Mouse (Mus musculus) thymus, postnatal 0 days (tissue): ENCODE measurements around the gene Bcl2l14. TPM values are rescaled to one million over a fixed set of nuclear protein-coding genes. Genes with fewer than 3 reads are reported as not detected.
A peak's percentile ranks its signal among the peaks of the same experiment; 100 is the strongest.

ENCODE experiments used
- DNase-seq: peaks from one replicate; pipeline ENCODE4 v3.0.0-alpha.2; 2015; ENCODE audit warnings: low spot score
- polyA plus RNA-seq: library from polyadenylated mRNA; unstranded; fragments of >200 nt; fragmentation: Nextera tagmentation; extraction: Ambion mirVana; gene quantifications from 2 replicates; pipeline ENCODE4 v1.2.1, GENCODE M21; 2015

The Bcl2l14 gene
- 13.9 and 15.0 TPM in 2 replicates for polyA plus RNA-seq

DNA sequence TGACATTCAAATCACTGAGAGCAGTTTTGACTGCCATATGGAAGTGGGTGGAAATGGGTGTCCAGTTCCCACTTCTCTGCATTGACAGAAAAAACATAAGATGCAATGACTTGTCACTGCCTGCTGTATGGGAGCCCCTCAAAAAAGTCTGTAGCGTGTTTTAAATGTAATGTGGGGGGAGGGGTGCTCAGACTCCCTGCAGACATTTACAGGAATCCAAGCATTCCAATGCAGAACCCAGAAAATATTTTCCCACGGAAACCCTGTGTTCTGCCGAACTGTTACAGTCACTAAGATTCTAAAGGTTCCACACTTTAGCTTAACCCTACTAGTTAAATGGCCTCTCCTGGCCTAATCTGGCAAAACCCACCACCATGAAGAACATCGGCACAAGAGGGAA lies at the start of gene Bcl2l14:
Gene Bcl2l14, plus strand, starts transcription at position 301 of the 400 bp plus-strand sequence.
- no peak for DNase-seq

DNA sequence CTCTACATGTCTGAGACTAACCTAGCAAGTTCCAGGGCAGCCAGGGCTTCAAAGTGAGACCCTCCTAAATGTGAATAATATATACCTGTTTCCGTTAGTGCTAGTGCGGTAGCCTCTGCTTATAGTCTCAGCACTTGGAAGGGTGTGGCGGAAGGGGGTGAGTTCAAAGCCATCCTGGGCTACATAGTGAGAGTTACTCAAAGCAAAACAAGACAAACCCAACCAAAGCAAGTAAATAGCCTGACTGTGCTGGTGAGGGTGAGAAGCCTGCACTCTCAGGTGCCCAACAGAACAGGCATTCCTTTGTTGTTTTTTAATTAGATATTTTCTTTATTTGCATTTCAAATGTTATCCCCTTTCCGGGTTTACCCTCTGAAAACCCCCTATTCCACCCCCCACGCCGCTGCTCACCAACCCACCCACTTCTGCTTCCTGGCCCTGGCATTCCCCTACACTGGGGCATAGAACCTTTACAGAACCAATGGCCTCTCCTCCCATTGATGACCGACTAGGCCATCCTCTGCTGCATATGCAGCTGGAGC lies 47.5 kb upstream of the Bcl2l14 start:
- no peak for DNase-seq

DNA sequence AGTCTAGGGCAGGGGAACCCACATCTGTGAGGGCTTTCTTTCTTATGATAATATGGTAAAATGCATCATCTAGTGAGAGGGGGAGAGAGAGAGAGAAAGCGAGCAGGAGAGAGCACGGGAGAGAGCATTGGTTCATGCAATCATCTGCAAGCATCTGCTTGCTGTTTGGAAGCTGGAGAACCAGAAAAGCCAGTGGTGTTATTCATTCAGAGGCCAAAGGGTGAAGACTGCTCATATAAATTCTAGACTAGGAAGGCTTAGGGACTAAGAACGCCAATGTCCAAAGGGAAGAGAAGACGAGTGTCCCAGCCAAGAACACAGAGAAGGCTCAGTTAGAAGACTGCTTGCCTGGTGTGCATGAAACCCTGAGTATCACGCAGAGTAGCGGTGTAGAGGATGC lies 43.2 kb upstream of the Bcl2l14 start:
- DNase-seq = no peak

DNA sequence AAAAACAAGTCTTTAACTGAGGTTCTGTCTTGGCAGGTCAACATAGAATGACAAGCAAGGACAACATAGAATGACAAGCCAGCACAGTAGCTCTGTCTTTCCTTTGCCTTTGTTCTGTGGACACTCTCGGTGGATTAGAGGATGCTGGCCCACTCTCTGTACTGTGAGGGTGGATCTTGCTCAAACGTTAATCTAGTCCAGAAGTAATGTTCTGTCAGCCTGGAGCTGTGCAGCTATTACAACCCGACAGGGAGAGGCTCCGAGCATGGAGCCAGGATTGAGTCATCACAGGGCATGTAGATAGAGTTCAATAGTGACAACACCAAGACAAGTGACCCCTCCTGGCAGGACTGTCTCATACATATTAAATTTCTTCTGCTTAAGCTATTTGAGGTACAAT lies 42.4 kb upstream of the Bcl2l14 start:
- no peak for DNase-seq

DNA sequence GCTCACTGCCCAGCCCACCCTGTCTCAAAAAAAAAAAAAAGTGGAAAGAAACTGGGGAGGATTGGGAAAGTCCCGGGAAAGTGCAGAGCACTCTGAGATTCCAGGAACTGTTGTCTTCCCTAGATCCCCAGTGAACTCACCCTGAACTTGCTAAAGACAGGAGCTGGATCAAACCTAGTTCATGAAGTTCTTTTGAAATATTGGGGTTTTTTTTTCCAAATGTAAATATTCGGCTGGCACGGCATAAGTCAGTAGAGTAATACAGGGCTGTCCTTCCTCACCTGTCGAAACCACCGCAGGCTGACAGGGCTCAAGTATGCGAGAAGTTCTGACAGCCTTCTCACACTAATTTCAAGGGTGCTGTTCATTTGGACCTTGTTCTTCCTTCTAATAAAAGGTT lies 38.5 kb upstream of the Bcl2l14 start:
- no peak for DNase-seq

DNA sequence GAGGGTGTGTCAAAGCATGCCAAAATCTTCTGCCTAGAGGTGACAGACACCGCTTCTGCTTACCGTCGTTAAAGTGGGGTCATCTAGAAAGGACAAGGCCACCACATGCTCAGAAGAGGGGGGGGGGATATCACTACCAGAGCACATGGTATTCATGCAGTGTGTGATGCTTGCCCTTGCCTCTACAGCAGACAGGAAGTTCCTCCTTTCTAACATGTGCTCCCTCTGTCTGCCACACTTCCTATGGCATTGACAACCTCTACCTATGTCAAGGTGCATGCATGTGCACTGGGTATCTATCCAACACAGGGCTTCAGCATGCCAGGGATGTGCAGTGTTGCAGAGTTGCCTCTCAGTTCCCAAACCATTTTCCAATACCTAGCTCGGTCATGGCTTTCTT lies 36.0 kb upstream of the Bcl2l14 start:
- DNase-seq = no peak

DNA sequence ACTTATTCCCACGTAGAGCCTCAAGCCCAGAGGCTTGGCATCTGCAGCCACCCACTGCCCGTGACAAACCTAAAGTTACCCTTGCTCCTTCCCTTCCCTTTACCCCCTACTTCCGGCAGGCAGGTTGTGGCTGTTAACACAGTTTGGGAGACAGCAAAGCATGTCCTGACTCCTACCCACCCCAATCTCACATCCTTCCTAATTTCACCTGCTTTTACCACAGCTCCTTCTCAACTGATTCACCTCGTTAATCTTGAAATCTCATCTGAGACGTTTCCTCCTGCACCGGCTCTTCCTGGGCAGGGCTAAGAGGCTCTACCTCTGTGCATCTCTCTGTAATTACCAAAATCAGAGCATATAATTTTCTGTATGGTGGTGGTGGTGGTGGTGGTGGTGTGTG lies 31.5 kb upstream of the Bcl2l14 start:
- DNase-seq = peak; percentile 26

DNA sequence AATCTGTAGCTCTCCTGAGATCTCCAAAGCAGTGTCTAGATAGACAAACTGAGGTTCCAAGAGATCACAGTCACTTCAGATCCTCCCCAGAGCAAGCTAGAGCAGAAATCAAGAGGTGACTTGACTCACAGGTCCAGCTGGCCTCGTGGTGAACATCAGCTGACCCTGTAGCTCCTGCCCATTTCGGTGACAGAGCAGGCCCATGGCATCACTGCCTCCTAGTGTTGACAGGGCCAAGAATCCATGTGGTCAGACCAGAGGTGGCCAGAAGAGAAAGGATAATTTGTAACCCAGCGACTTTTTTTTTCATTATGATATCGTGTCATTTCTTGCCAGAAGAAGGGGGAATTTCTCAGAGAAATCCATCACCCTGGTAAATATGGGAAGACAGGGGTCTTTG lies 30.2 kb upstream of the Bcl2l14 start:
- no peak for DNase-seq

DNA sequence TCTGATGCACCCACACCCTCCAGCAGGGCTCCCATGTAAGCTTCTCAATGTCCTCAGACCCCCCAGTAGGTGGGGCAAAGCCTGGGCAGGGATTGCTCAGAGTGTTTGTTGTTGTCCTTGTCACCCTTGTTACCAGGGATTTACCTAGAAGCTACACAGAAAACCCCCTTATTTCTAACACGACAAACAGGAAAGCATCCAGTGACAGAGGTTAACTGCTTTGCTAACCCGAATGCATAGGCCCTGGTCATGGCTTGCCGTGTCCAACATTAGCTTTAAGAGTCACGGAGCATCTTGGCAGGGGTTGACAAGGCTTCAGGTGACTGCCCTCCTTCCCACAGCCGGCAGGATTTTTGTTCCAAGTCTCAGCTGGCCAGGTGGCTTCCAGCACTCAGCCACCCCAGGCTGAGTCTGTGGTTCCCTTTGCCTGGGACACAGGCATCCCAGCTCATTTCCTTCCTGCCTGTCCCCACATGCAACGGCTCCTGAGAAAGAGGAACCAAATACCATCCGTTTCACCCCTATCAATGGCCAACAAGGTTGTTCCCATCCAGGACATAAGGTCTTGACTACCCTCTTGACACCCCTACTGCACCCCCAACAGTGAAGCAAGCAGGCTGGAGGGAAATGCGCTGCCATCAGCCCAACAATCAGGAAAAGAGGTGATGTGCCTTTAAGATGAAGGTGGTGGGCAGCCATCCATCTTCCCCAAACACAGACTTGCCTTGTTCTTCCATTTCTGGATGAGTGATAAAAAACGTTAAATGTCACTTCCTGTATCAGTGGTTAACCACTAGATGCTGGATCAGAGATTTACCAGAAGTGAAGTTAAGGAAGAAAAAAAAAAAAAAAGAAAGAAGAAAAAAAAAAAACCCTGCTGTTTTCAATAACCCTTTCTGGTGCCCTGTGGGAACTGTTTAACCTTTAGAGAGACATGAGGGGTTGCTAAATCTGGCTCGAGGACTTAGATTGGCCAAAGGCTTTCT lies 29.5 kb upstream of the Bcl2l14 start:
- DNase-seq = peak; percentile 23

DNA sequence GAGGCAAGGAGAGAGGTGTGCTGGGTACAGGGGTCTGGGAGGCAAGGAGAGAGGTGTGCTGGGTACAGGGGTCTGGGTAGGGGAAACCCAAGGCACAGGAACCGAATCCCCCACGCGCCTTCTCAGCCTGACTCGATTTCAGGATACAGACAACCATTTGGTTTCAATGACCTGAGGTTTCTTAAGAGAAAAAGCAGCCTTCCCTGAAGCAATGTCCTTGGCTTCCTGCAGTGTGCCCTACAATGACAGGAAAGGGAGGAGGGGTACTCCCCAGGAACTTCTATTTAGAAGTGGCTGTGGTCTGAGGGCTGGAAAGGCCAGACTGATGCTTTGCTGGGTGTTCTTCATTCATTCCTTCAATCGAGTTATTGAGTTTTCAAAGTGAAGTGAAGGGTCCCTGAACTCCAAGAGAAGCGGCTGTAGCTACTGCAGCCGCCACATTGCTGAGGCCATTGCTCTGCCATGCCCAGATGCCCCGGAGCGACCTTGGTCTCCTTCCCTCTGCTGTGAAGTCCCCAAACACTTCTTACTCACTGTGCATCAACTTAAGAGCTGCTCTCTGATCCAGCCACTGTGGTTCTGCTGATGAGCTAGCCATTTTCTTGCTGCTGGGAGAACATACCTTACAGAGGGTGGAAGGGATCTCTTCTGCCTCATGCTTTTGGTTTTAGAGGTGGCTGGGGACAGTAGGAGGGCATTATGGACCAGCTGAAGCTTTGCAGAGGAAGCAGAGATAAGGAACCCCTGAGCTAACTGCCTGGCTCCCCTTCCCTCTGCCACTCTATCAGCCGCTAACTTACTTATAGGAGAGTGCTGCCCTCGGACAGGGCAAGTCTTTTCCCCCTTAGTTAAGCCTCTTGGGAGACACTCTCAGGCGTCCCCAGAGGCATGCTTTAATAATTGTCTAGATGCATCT lies 28.5 kb upstream of the Bcl2l14 start:
- DNase-seq = no peak

DNA sequence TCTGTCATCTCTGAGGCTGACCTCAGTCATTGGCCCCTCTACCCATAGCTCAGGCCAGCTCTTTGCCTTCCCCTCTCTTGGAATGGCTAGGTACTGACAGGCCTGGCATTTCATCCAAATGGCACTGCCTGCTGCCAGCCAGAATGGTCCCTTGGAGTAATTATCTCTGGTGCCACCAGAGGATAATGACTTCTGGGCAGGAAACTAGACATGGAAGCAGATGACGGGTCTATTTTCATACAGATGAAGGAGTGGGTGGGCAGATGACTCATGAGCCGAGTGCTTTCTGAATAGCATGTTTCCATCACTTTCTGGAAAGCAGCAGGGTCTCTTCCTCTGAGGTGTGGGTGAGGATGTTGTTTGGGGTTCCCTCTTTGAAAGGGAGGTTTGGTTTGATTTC lies 23.2 kb upstream of the Bcl2l14 start:
- DNase-seq = no peak

DNA sequence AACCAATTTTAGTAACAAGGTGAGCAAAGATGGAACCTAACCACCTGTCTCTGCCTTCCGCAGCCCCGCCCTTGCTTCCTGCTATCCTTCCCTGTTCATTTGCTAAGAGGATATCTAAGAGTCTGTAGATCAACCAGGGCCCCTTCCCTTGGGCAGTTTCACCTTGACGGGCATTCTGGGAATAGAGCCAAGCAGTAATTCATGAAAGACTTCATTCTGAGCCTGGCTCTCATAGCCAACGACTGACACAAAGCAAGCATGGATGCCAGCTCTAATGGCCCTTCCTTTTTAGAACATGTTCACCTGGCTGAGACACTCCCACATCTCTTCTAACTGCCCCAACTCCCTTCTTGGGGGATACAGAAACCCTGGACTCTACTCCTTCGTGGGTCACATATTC lies 18.9 kb upstream of the Bcl2l14 start:
- no peak for DNase-seq

DNA sequence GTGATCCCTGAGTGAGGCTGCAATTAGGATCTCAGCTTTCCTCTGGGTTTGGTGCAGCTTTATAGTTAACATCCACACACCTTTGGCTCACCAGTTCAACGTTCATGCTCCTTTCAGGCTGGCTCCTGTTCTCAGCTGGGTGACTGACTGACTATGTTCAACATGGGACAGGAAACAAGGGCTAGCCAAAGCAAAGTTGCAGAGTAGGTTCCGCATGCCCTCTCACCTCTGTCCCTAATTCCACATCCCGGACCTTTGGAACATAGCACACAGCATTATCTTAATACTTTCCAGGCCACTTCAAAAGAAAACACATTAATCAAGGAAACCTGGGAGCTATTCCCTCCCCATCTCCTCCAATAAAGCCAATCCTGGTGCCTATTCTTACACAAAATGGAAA lies 18.3 kb upstream of the Bcl2l14 start:
- no peak for DNase-seq

DNA sequence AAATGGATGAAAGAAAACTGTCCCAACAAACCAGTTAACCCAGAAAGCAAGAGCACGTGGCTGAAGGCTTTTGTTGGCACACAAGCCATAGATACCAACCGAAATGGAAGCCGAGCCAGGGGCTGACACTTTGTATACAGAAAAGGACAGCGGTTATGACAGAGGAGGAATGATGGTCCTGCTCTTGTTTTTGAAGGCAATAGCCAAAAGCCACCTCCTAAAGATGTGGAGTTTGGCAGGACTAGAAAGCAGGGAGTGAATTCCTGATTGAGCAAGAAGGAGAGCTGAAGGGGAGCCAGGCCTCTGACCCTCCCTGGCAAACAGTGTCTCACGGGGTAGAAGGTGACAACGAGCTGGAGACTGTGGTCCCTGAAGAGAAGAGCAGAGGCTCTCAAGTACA lies 14.7 kb upstream of the Bcl2l14 start:
- no peak for DNase-seq

DNA sequence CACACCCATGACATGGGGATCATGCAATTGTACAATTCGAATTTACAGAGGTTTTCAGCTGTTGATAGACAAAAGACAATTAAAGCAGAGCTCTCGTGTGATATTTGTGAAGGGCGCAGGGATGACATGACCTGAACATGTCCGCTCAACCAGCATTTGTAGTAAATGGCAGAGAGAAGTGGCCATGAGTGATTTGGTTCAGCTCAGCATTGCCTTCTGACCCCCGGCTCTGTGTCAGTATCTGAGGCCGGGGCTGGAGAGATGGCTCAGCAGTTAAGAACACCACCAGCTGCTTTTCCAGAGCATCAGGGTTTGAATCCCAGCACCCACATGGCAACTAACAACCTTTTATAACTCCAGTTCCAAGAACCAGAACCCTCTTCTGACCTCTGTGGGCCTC lies 10.2 kb upstream of the Bcl2l14 start:
- no peak for DNase-seq

DNA sequence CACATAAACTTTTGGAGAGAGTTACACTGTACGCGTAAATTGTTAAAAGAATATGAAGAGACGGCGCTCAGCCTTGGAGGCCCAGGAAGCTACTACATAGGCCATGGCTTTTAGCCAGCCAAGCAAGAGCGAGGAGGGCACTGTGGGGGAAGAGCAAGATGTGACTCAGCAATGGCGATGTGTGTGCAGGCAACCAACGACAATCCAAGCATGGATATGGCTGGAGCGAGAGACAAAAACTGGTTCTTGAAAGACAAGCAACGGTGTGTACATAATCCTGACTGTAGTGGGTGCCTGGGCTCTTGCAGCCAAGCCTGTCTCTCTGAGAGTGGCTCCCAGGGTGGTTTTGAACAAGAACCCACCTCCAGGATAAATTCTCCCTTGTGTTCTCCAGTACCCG lies 8.7 kb upstream of the Bcl2l14 start:
- no peak for DNase-seq

DNA sequence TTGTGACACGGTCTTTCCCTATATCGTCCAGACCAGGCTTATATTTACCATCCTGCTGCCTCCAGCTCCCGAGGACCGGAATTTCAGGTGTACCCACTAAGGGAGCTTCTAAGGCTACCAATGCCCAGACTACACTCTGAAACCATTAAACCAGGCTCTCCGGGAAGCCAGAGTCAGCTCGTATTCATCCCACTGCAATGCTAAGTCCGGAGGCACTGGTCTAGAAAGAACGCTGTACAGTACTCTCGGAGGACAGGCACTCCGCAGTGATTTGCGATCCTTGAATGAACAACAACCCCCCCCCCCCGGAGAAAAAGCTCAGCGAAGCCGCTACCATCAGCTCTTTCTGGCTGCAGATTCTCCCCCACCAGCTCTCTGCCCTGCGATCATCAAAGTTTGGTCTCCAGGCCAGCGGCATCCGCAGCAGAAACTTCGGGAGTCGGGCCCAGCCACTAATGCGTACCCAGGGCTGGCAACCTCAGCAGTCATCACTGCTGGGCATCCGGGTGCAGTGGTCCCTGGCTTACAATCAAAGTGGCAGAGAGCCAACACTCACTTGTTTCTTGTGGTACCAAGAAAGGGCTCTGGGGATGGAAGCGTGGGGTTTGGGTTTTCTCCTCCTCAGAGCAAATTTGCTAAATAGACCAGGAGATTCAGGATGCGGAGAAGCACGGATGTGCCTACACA lies 7.6 kb upstream of the Bcl2l14 start:
- no peak for DNase-seq

DNA sequence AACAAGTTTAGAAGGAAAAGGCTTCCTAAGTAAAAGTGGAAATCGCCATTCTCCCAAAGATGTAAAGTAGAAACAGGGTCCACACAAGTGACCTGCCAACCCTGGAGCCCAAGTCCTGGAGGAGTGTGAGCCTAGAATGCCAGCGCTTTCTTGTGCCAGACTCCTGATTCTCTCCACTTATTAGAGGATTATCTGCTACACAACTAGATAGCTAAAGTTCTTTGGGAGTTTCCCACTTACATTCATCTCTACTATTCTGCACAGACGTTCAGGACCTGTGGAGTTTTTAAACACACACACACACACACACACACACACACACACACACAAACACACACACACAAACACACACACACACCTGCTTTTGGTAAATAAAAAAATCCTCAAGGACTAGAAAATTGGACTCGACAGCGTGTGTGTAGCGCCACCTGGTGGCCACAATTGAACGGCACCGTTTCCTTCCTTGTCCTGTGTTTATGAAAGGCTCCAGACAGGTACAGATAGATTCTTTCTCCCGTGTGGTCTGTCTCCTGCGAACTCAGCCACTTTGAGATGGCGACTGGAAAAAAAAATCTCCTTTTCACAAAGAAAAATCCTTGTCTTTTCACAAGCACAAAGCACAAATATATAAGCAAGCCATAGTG lies 6.7 kb upstream of the Bcl2l14 start:
- peak; percentile 82 for DNase-seq

DNA sequence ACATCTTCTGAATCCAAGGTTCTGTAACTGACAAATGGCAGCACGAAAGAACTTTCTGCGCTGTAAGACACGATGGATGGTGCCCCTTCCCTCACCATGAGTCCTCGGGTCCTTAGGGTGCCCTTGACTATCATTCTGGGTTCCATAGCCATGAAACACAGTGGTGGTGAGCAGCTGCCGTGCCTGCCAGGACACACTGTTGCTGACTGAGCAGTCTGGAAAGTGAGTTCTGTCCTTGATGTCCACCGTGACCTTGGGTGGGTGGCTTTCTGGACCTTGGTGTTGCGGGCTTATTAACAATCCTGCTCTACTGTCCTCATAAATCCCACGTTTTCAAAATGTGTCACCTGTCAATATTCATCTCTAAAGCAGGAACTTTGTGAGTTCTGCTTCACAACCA lies 6.2 kb upstream of the Bcl2l14 start:
- no peak for DNase-seq

DNA sequence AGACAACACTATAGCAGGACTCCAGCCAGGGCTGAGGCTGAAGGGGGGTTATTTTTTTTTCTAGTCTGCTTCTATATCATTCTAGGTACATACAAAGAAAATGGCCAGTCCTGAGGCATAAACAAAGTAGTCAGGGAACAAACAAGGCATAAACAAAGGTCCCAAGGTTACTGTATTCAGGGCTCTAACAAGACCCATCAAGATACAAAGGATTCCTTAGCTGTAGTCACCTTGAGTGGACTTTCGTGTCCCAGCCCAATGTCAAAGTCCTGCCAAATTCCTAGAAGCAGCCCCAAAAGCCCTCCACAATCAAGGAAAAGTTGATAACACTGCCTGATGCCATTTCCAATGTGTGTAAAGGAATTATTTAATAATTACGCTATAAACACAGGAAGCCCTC lies 5.3 kb upstream of the Bcl2l14 start:
- no peak for DNase-seq
